Mouse (Mus musculus) ES-CJ7 (cell line): ENCODE data around the gene Rimbp3.

Experiments used
- DNase-seq: peaks from one replicate; pipeline ENCODE4 v3.0.0; 2011; ENCODE audit warnings: low read depth, low spot score

Gene Rimbp3

GRCm38 (mm10) chr16:17258917-17259316 is 50.5 kb downstream of the Rimbp3 start:
- no peak for DNase-seq

- DNase-seq = no peak
Observed at GRCm38 (mm10) chr16:17261341-17261740, 52.9 kb downstream of the Rimbp3 start.
